Mouse (Mus musculus) kidney, postnatal 4 days (tissue): Measurements from ENCODE around the gene Sh3bp5l.
"Not testable (repeated sequence)": the region's sequence is repeated elsewhere in the genome, so short reads cannot be mapped to it uniquely, and the experiment has no call there.

Experiments
- DNase-seq, 2 experiments: peaks; one replicate each; pipeline ENCODE4 v3.0.0; 2021; ENCODE audit warnings: mixed read lengths in 2 of 2

Sh3bp5l gene

GRCm38 (mm10) chr11:58330276-58331148, at the start of gene Sh3bp5l, which contains the start of gene Zfp672:
TSS of gene Sh3bp5l (plus strand) at chr11:58330724.
TSS of gene Zfp672 (minus strand) at chr11:58330339.
- DNase-seq: peak; percentile 91 to 95

GRCm38 (mm10) chr11:58281970-58282496, 48.5 kb upstream of the Sh3bp5l start:
- no peak for DNase-seq

GRCm38 (mm10) chr11:58282518-58282917, 48.0 kb upstream of the Sh3bp5l start:
- no peak for DNase-seq

GRCm38 (mm10) chr11:58289992-58290682, 40.4 kb upstream of the Sh3bp5l start:
- no peak for DNase-seq

GRCm38 (mm10) chr11:58290812-58291211, 39.7 kb upstream of the Sh3bp5l start:
- no peak for DNase-seq

GRCm38 (mm10) chr11:58292791-58293190, 37.7 kb upstream of the Sh3bp5l start:
- DNase-seq: no peak

- peak; percentile 33 to 59 for DNase-seq
Observed at GRCm38 (mm10) chr11:58297396-58297795, 33.1 kb upstream of the Sh3bp5l start.

- DNase-seq: peak; percentile 83 to 86
Observed at GRCm38 (mm10) chr11:58301057-58301456, 29.5 kb upstream of the Sh3bp5l start.

- peak; percentile 95 for DNase-seq
Observed at GRCm38 (mm10) chr11:58301837-58302754, 28.4 kb upstream of the Sh3bp5l start.

GRCm38 (mm10) chr11:58302774-58303445, 27.6 kb upstream of the Sh3bp5l start:
- DNase-seq: no peak

- no peak for DNase-seq
Observed at GRCm38 (mm10) chr11:58303594-58303993, 26.9 kb upstream of the Sh3bp5l start.

- DNase-seq: not testable (repeated sequence)
Observed at GRCm38 (mm10) chr11:58305299-58305698, 25.2 kb upstream of the Sh3bp5l start.

GRCm38 (mm10) chr11:58306860-58307308, 23.6 kb upstream of the Sh3bp5l start, which contains the start of gene Zfp692:
TSS of gene Zfp692 (plus strand) at chr11:58307069.
- DNase-seq: peak; percentile 95 to 97

- peak; percentile 75 to 84 for DNase-seq
Observed at GRCm38 (mm10) chr11:58307411-58308080, 23.0 kb upstream of the Sh3bp5l start.

- no peak for DNase-seq
Observed at GRCm38 (mm10) chr11:58308661-58309060, 21.9 kb upstream of the Sh3bp5l start.

GRCm38 (mm10) chr11:58314069-58314468, 16.5 kb upstream of the Sh3bp5l start:
- no peak for DNase-seq

- no peak for DNase-seq
Observed at GRCm38 (mm10) chr11:58315536-58316168, 14.9 kb upstream of the Sh3bp5l start.

GRCm38 (mm10) chr11:58316344-58316743, 14.2 kb upstream of the Sh3bp5l start:
- no peak for DNase-seq

GRCm38 (mm10) chr11:58316768-58317390, 13.6 kb upstream of the Sh3bp5l start:
- DNase-seq: no peak
